Mouse (Mus musculus) olfactory bulb, adult 2 months (tissue): Measurements from ENCODE around the gene Otogl.

Experiments
- CTCF ChIP-seq: fragments of 200-500 bp; IDR thresholded peaks from 2 replicates; pipeline ENCODE4 v1.5.1; 2012; ENCODE audit warnings: low read depth, mild to moderate bottlenecking, low read length, moderate library complexity; ENCODE audit not compliant: insufficient read depth
- POLR2A ChIP-seq: fragments of 200-500 bp; IDR thresholded peaks from 2 replicates; pipeline ENCODE4 v1.6.1; 2012; ENCODE audit warnings: mild to moderate bottlenecking, low read depth, low read length, moderate library complexity; ENCODE audit not compliant: insufficient read depth

GRCm38 (mm10) chr10:107906453-107906852 lies 5.5 kb downstream of the Otogl start:
- TF ChIP-seq POLR2A (no peak), CTCF (no peak)
